Mouse (Mus musculus) myocyte (in vitro differentiated cells): Measurements from ENCODE around the gene Slc16a10.

Experiments
- CEBPB ChIP-seq: IDR thresholded peaks from 2 replicates; pipeline ENCODE4 v1.6.1; 2011; ENCODE audit warnings: mild to moderate bottlenecking, moderate library complexity; ENCODE audit not compliant: poor library complexity, insufficient read depth, severe bottlenecking
- E2F4 ChIP-seq: IDR thresholded peaks from one replicate; pipeline ENCODE4 v1.6.1; 2011; ENCODE audit warnings: mild to moderate bottlenecking, control low read depth, moderate library complexity; ENCODE audit not compliant: insufficient read depth
- POLR2A ChIP-seq: IDR thresholded peaks from one replicate; pipeline ENCODE4 v1.6.1; 2011; ENCODE audit warnings: low read depth, mild to moderate bottlenecking, control low read depth, moderate library complexity; ENCODE audit not compliant: insufficient read length
- POLR2AphosphoS2 ChIP-seq: IDR thresholded peaks from one replicate; pipeline ENCODE4 v1.6.1; 2011; ENCODE audit warnings: low read depth, control low read depth; ENCODE audit not compliant: insufficient read length
- REST ChIP-seq: IDR thresholded peaks from one replicate; pipeline ENCODE4 v1.6.1; 2011; ENCODE audit warnings: mild to moderate bottlenecking, control low read depth, moderate library complexity; ENCODE audit not compliant: insufficient read depth, insufficient read length

GRCm38 (mm10) chr10:40077960-40078353, 64.1 kb downstream of the Slc16a10 start:
- TF ChIP-seq POLR2AphosphoS2 (no peak), CEBPB (no peak), POLR2A (no peak), REST (no peak), E2F4 (no peak)
